Mouse (Mus musculus) embryonic fibroblast, embryonic 13.5 days (primary cell): Measurements from ENCODE around the gene Tmem170. TPM values are rescaled to one million over a fixed set of nuclear protein-coding genes. Genes with fewer than 3 reads are reported as not detected.

ENCODE experiments used
- H3K27ac ChIP-seq: 2 replicates; pipeline ENCODE4 v1.5.1; 2012; ENCODE audit warnings: low read length, control low read depth, inconsistent platforms; ENCODE audit not compliant: insufficient read depth
- H3K4me1 ChIP-seq: 2 replicates; pipeline ENCODE4 v1.6.1; 2011; ENCODE audit warnings: low read length; ENCODE audit not compliant: control insufficient read depth, insufficient read depth
- H3K4me3 ChIP-seq: 2 replicates; pipeline ENCODE4 v1.5.1; 2011; ENCODE audit warnings: mild to moderate bottlenecking, control low read depth, low read length; ENCODE audit not compliant: insufficient read depth
- CTCF ChIP-seq: IDR thresholded peaks from 2 replicates; pipeline ENCODE4 v1.5.1; 2011; ENCODE audit warnings: mild to moderate bottlenecking, control low read depth, low read length, moderate library complexity, borderline replicate concordance; ENCODE audit not compliant: insufficient read depth
- POLR2A ChIP-seq: IDR thresholded peaks from 2 replicates; pipeline ENCODE4 v1.6.1; 2011; ENCODE audit warnings: low read depth, mild to moderate bottlenecking, control low read depth, low read length, moderate library complexity
- polyA plus RNA-seq: library from polyadenylated mRNA; stranded (reverse); fragments of >200 nt; gene quantifications from 2 replicates; pipeline ENCODE4 v1.2.4, GENCODE M21; 2011; ENCODE audit warnings: low read depth; ENCODE audit not compliant: missing spikeins, insufficient read length

Gene Tmem170
- polyA plus RNA-seq, 1 experiment = 2.6 TPM

DNA sequence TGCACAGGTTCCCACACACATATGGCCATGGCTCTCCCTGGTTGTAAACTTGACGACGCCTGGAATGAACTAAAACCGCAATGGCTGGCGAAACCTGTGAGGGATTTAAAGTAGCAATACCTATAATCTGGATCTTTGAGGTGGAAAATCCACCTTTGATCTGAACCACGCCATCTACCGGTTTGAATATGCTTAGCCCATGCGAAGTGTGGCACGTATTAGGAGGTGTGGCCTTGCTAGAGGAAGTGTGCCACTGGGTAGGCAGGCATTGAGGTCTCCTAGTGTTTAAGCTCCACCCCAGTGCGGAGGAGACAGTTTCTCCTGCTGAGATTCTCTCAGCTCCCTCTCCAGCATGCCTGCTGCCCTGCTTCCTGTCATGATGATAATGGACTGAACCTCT is 1.2 kb upstream of the Tmem170 start:
- TF ChIP-seq POLR2A (no peak), CTCF (no peak)
- H3K27ac ChIP-seq = no peak overlapping the region
- no peak overlapping the region for H3K4me3 ChIP-seq
- 0 out of 2 replicates have a peak, but pooled peaks cover 2% of the 10 kb centered on the region for H3K4me1 ChIP-seq

DNA sequence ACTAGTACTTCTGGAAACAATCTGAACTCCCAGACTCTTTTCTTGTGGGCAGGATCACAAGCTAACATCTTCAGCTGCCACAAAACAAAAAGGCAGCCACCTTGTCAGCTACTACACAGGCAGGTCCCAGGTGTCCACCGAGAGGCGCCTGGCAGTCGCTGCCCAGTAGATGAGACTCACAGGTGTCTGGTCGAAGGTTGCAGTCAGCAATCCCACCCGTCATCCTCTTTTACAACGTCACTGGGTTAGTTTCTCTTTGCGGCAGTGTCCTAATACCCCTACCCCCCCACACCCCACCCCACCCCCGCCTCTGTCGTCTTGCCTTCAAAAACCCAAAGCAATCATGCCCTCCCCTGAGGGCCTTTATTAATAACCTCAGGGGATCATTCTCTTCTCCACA is 792 bp downstream of the Tmem170 start:
- Histone ChIP-seq H3K27ac (no peak overlapping the region), H3K4me3 (peak overlapping the region; percentile 69), H3K4me1 (0 out of 2 replicates have a peak, but pooled peaks cover 2% of the 10 kb centered on the region)
- TF ChIP-seq POLR2A (no peak), CTCF (no peak)

DNA sequence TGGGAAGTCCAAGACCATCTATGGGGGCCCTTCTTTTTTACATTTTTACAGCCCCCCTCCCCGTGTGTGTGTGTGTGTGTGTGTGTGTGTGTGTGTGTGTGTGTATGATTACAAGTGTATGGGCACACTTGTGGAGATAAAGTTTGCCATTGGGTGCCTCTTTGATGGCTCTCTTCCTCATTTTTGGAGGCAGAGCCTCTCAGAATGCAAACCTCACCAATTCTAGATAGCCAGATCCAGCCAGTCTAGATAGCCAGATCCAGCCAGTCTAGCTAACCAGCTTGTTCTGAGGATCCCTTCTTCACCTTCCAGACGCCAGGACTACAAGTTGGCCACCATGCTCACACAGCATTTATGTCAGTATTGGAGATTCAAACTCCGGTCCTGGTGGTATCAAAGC is 5.3 kb downstream of the Tmem170 start:
- TF ChIP-seq POLR2A (no peak), CTCF (no peak)
- Histone ChIP-seq H3K27ac (no peak overlapping the region), H3K4me1 (0 out of 2 replicates have a peak, but pooled peaks cover 2% of the 10 kb centered on the region), H3K4me3 (no peak overlapping the region)

DNA sequence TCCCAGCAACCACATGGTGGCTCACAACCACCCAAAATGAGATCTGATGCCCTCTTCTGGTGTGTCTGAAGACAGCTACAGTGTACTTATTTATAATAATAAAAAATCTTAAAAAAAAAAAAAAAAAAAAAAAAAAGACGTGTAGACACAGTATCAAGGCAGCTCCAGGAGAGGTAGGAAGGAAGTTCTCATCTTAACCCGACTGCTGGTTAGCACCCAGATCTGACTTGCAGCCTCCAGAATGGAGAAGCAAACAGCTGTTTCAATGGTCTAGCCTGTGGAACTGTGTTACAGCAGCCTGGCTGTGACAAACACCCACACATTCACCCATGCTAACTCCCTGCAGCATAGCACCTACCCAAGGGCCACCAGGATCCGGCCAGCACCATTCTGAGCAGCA is 6.2 kb downstream of the Tmem170 start:
- Histone ChIP-seq H3K27ac (no peak overlapping the region), H3K4me3 (no peak overlapping the region), H3K4me1 (no peaks in the 10 kb centered on the region)
- no peak for TF ChIP-seq CTCF

GRCm38 (mm10) chr8:111868664-111869063 is 7.9 kb downstream of the Tmem170 start:
- no peak for TF ChIP-seq CTCF
- Histone ChIP-seq H3K27ac (no peak overlapping the region), H3K4me1 (no peaks in the 10 kb centered on the region), H3K4me3 (no peak overlapping the region)

GRCm38 (mm10) chr8:111865857-111866256 is 10.7 kb downstream of the Tmem170 start:
- H3K4me3 ChIP-seq = no peak overlapping the region
- H3K27ac ChIP-seq = no peak overlapping the region
- no peaks in the 10 kb centered on the region for H3K4me1 ChIP-seq
- TF ChIP-seq CTCF (no peak), POLR2A (no peak)

GRCm38 (mm10) chr8:111865130-111865852 is 11.3 kb downstream of the Tmem170 start:
- Histone ChIP-seq H3K27ac (no peak overlapping the region), H3K4me1 (no peaks in the 10 kb centered on the region), H3K4me3 (no peak overlapping the region)
- TF ChIP-seq CTCF (no peak), POLR2A (no peak)

DNA sequence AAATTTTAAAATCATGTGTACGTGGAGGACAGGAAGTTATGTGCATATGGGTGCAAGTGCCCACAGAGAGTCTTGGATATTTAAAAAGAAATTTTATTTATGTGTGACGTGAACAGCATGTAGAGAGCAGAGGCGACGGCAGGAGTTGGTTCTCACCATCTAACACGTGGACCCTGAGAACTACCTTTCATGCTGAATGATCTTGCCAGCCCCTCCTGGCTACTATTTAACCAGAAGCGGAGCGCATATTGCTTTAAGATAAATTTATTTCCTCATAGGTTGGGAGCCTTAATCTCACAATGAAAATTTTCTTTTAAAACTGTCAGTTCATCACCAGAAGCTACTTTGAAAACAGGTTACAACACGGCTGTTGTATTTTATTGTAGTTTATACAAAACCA is 11.9 kb downstream of the Tmem170 start:
- Histone ChIP-seq H3K27ac (no peak overlapping the region), H3K4me1 (no peaks in the 10 kb centered on the region), H3K4me3 (no peak overlapping the region)
- TF ChIP-seq POLR2A = no peak
- no peak for TF ChIP-seq CTCF

DNA sequence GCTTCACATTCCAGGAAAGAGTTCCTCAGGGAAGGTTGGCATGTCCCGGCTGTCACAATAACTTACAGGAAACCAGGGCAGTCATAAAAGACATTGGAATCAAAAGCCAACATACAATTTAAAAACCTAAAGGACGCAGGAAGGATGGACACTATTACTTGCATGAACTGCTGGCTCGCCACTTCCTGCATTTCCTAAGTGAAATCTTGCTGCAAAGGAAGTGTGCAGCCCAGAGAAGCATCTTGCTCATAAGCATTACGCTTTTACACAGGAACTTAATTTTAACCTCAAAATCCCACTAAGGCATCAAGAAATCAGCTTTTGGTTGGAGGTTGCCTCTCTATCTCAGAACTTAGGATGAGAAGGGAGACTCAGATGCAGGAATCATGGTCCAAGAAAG is 13.3 kb downstream of the Tmem170 start:
- Histone ChIP-seq H3K4me1 (no peaks in the 10 kb centered on the region), H3K27ac (no peak overlapping the region), H3K4me3 (no peak overlapping the region)
- TF ChIP-seq POLR2A = no peak
- TF ChIP-seq CTCF = no peak

- Histone ChIP-seq H3K4me1 (no peaks in the 10 kb centered on the region; the same call in 1 of the 2 replicates), H3K4me3 (no peak overlapping the region), H3K27ac (no peak overlapping the region)
- no peak for TF ChIP-seq POLR2A
- TF ChIP-seq CTCF = no peak
These were observed 20.6 kb downstream of the Tmem170 start for GRCm38 (mm10) chr8:111855977-111856376.
